Mouse (Mus musculus) cortical plate, adult 2 months (tissue): ENCODE measurements around the gene Cog7.

ENCODE experiments used
- CTCF ChIP-seq: fragments of 200-500 bp; IDR thresholded peaks from 2 replicates; pipeline ENCODE4 v1.5.1; 2011; ENCODE audit warnings: mild to moderate bottlenecking, control low read depth, low read length; ENCODE audit not compliant: insufficient read depth; ENCODE audit errors: extremely low read depth
- POLR2A ChIP-seq: fragments of 200-500 bp; IDR thresholded peaks from 2 replicates; pipeline ENCODE4 v1.6.1; 2011; ENCODE audit warnings: mild to moderate bottlenecking, low read length, control low read depth; ENCODE audit not compliant: insufficient read depth; ENCODE audit errors: extremely low read depth

GRCm38 (mm10) chr7:121941640-121942039 lies 39.9 kb downstream of the Cog7 start:
- TF ChIP-seq POLR2A: no peak
- TF ChIP-seq CTCF: no peak
